Mouse (Mus musculus) activated CD4-positive, CD25-positive, alpha-beta regulatory T cell (primary cell): ENCODE results near the gene Ehf. TPM values are rescaled to one million over a fixed set of nuclear protein-coding genes. Genes with fewer than 3 reads are reported as not detected.

Experiments used
- polyA plus RNA-seq, 2 experiments: library from polyadenylated mRNA; unstranded; fragments of 100-300 nt; shearing (Covaris generic); gene quantifications; one replicate each; pipeline ENCODE4 v1.2.1; 2017

Ehf gene
- polyA plus RNA-seq: under 1 TPM in 1 of 2 experiments, not detected in 1; 0.88 TPM

GRCm38 (mm10) chr2:103303132-103303531, at the start of gene Ehf:
Gene Ehf (minus strand): TSS chr2:103303278.

Other genes with a start within 250 kb of the Ehf start
- 10 to 100 TPM; 19.9 to 22.3 TPM for gene Pdhx, start 229.8 kb downstream of the Ehf start, polyA plus RNA-seq
- 10 to 100 TPM; 25.5 to 29.7 TPM for gene Apip, start 229.6 kb downstream of the Ehf start, polyA plus RNA-seq
- under 1 TPM in 1 of 2 experiments, not detected in 1; 0.26 TPM for gene Elf5, start 108.4 kb upstream of the Ehf start, polyA plus RNA-seq
- gene Cat, start 181.9 kb upstream of the Ehf start, polyA plus RNA-seq: 100 to 1,000 TPM in 1 of 2 experiments, 10 to 100 TPM in 1; 89.0 to 110 TPM